Mouse (Mus musculus): ENCODE results near the gene Tmem59. TPM values are rescaled to one million over a fixed set of nuclear protein-coding genes. Genes with fewer than 3 reads are reported as not detected.

The Tmem59 gene
- total and polyA plus RNA-seq, 3 experiments, result 55.8 to 78.9 TPM; not detected in 1

- Histone ChIP-seq H3K9me3 (replicated peaks; ENCODE audit: insufficient read depth, low read length) (no peaks in the 10 kb centered on the region), H3K79me2 (ENCODE audit: control insufficient read depth, insufficient read depth, low read length, poor library complexity) (no peaks in the 10 kb centered on the region), H3K27ac (ENCODE audit: control insufficient read depth, low read depth, low read length) (no peak overlapping the region), H3K4me1 (ENCODE audit: control insufficient read depth in 1 of 2, insufficient read depth in 2 of 2, low read length in 2 of 2) (peaks cover 3 to 23% of the 10 kb centered on the region in 2 experiments; a peak in 3 of 4 replicates), H3K4me3 (ENCODE audit: control insufficient read depth in 1 of 2, insufficient read depth in 1 of 2, low read depth in 2 of 2, low read length in 2 of 2) (no peak overlapping the region), H3K27me3 (ENCODE audit: control insufficient read depth in 1 of 2, insufficient read depth in 2 of 2, low read length in 2 of 2) (no peaks in the 10 kb centered on the region), H3K9ac (ENCODE audit: control insufficient read depth, low read depth, low read length, poor library complexity, severe bottlenecking) (no peak overlapping the region), H3K36me3 (ENCODE audit: control insufficient read depth in 1 of 2, insufficient read depth in 2 of 2, low read length in 2 of 2) (peaks cover 0 to 19% of the 10 kb centered on the region in 2 experiments; a peak in 2 of 4 replicates)
- TF ChIP-seq E2F4 (IDR thresholded peaks at IDR 0.05; ENCODE audit: borderline replicate concordance, low read depth, low read length), result no peak
- TF ChIP-seq MEF2A (IDR thresholded peaks at IDR 0.05; ENCODE audit: extremely low read depth, insufficient replicate concordance, low read depth, low read length, poor library complexity, severe bottlenecking), result no peak
- no peak for TF ChIP-seq POLR2A (IDR thresholded peaks at IDR 0.05; ENCODE audit: control insufficient read depth in 1 of 2, insufficient read depth in 1 of 2, low read depth in 1 of 2, low read length in 2 of 2, poor library complexity in 1 of 2)
- TF ChIP-seq ZMIZ1 (IDR thresholded peaks at IDR 0.05; ENCODE audit: low read depth, low read length), result no peak
- no peak for TF ChIP-seq ZC3H11A (IDR thresholded peaks at IDR 0.05; ENCODE audit: low read depth, low read length)
- no peak for TF ChIP-seq HCFC1 (IDR thresholded peaks at IDR 0.05; ENCODE audit: low read depth, low read length)
- no peak for TF ChIP-seq NRF1 (IDR thresholded peaks at IDR 0.05; ENCODE audit: insufficient read depth, low read depth, low read length, poor library complexity, severe bottlenecking)
- no peak for TF ChIP-seq TCF12 (IDR thresholded peaks at IDR 0.05; ENCODE audit: low read depth, low read length)
- DNase-seq (ENCODE audit: low read depth, low spot score), result no peak
Observed at GRCm38 (mm10) chr4:107138948-107139835, 39.0 kb upstream of the Tmem59 start.

- Histone ChIP-seq H3K79me2 (ENCODE audit: control insufficient read depth, insufficient read depth, low read length, poor library complexity) (no peaks in the 10 kb centered on the region), H3K27ac (ENCODE audit: control insufficient read depth, low read depth, low read length) (no peak overlapping the region), H3K36me3 (ENCODE audit: control insufficient read depth in 1 of 2, insufficient read depth in 2 of 2, low read length in 2 of 2) (peaks cover 0 to 14% of the 10 kb centered on the region in 2 experiments; a peak in 2 of 4 replicates), H3K4me3 (ENCODE audit: control insufficient read depth in 1 of 2, insufficient read depth in 1 of 2, low read depth in 2 of 2, low read length in 2 of 2) (no peak overlapping the region), H3K9ac (ENCODE audit: control insufficient read depth, low read depth, low read length, poor library complexity, severe bottlenecking) (no peak overlapping the region), H3K27me3 (ENCODE audit: control insufficient read depth in 1 of 2, insufficient read depth in 2 of 2, low read length in 2 of 2) (no peaks in the 10 kb centered on the region), H3K4me1 (ENCODE audit: control insufficient read depth in 1 of 2, insufficient read depth in 2 of 2, low read length in 2 of 2) (peaks cover 0 to 19% of the 10 kb centered on the region in 2 experiments; a peak in 3 of 4 replicates), H3K9me3 (replicated peaks; ENCODE audit: insufficient read depth, low read length) (no peaks in the 10 kb centered on the region)
- peak; percentile 35 for DNase-seq (ENCODE audit: low read depth, low spot score)
- TF ChIP-seq MYC (IDR thresholded peaks at IDR 0.05; ENCODE audit: low read depth, low read length) (peak; percentile 71), MAX (IDR thresholded peaks at IDR 0.05; ENCODE audit: low read length) (peak; percentile 68), RCOR1 (IDR thresholded peaks at IDR 0.05; ENCODE audit: low read depth, low read length) (no peak)
Observed at GRCm38 (mm10) chr4:107139836-107140631, 38.2 kb upstream of the Tmem59 start.

Data from MEL (cell line).